Mouse (Mus musculus) layer of hippocampus, adult 8-10 months (tissue): ENCODE results near the gene Tm4sf20. TPM values are rescaled to one million over a fixed set of nuclear protein-coding genes. Genes with fewer than 3 reads are reported as not detected.

Source experiments
- DNase-seq, 2 experiments: peaks; one replicate each; pipeline ENCODE4 v3.0.0; 2022; ENCODE audit warnings: low spot score in 2 of 2
- total RNA-seq, 4 experiments: library from RNA; stranded (reverse); gene quantifications; 2 replicates each; pipeline ENCODE4 v1.2.4; 2022

Tm4sf20 gene
- total RNA-seq, result not detected

DNA sequence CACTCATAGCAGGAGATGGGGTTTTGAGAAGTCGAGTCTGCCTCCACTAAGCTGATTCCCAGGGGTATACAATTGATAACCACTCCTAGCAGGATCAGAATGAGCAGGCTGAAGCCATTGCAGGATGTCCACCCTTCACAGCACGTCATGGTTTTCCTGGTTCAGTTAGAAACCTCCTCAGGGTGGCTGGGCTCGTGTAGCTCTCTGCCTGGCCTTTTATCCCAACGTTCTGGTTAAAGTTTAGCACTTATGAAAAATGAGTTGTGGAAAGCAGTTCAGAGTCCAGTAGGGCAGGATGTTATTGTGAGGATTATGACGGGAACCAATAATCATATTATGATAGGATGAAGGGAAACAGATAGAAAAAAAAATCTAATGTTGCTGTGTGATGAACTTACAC lies at the start of gene Tm4sf20:
Gene Tm4sf20, minus strand, starts transcription at position 193 of the 400 bp plus-strand sequence.
- DNase-seq, result no peak

DNA sequence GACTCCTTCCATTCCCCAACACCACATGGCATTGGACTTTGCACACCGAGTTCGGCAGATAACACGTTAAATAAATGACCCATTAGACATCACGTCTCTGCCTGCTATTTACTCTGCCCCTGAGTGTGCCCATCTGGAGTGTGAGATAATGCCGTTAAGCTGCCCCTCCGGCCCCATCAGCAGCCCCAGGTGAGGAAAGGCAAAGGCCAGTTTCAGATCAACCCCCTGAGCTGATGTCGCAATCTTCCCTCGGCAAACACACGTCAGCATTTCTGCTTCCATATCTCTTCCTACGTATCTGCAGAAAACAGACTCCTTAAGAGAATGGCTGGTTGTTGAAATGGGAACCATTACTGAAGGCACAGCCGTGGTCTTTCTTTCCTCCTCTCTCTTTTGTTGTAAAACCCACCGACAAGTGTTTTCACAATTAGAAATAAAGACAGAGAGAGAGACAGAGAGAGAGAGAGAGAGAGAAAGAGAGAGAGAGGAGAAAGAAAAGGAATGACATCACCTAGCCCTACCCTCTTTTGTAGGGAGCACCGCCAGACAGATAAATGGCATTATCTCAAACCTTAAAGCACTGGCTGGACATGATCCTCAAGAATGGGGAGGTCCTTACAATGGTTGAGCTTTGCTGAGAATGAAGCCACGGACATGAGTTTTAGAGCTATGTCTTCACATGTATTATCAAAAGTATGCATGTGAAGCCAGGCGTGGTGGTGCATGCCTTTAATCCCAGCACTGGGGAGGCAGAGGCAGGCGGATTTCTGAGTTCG lies 47.9 kb upstream of the Tm4sf20 start:
- DNase-seq, result no peak

DNA sequence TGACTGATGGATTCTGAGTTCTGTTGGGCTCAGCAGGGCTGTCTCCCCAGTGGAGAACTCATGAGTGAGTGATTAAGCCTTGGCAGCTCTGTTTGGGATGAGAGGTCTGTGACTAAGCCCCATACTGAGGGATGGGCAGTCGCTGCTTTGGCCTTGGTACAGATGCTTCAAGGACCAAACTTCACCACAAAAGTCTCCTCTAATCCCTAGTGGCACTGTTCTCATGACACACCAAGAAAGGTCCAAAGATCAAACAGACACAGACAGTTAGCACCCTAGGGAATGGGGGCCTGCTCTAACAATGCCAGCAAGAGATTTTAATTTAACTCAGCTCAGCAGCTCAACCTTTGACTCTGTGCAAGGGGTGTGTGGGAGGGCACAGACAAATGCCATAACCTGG lies 43.5 kb upstream of the Tm4sf20 start:
- DNase-seq, result no peak

DNA sequence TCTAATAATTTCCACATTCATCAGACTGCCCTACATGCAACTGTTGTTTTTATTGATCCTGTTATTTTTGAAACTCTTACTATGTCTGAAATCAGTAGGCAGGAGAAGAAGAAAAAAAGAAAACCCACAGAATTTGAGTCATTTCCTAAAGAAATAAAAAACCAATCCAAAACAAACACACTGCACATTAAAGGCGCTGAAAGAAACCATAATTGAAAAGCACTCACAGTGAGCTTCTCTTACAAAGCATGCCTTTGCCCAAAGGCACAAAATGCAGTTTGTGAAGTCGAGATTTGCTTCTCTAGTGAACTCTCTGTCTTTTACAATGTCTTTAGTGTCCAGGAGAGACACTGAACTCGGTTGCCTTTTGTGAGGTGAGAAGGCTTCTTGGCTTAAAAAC lies 40.3 kb upstream of the Tm4sf20 start:
- no peak for DNase-seq

DNA sequence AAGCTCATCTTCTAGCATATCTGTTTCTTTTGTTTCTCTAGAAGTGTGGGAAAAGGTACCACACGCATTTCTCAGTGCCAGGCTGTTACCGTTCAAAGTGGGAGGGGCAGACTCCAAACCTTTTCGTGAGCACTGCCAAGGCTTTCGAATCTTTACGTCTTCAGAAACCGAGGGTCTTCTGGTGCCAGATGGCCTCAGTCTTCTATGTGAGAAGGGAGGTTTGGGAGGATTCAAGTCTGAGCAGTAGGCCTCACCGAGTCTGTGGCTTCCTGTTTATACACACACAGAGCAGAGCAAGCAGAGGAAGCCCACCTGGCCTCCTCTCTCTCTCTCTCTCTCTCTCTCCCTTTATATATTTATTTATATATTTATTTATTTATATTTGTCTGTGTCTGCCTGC lies 38.9 kb upstream of the Tm4sf20 start:
- no peak for DNase-seq

DNA sequence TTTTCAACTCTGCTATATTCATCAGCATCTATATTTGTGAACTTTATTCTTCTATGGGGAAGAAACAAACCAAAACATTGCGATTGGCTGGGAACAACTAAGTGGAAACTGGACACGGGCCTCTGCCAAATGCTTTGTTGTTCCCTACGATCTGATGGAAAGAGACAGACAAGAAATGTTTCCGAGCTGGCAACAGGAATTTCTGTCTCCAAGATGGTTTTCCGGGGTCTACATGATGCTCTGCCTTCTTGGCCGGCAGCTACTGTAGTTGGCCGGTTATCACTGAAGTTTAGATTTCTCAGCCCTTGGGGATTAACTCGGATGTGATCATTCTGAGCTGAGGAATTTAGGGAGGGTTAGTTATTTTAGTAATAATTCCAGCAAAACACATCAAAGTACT lies 38.1 kb upstream of the Tm4sf20 start:
- DNase-seq, result no peak

DNA sequence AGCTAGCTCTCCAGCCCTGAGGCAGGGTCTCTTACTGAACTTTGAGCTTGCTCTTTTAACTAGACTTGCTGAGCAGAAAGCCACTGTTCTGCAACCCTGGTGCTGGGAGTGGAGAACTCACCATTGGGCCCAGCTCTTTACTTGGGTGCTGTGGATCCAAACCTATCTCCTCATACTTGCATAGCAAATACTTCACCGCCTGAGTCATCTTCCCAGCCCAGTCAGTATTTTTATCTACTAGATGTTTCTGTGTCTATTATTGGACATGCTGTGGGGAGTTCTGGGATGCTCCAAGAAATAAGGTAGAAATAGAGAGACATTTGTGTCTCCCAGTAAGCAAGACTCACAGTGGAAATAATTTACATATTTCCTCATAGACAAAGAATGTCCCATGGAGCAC lies 35.8 kb upstream of the Tm4sf20 start:
- no peak for DNase-seq

DNA sequence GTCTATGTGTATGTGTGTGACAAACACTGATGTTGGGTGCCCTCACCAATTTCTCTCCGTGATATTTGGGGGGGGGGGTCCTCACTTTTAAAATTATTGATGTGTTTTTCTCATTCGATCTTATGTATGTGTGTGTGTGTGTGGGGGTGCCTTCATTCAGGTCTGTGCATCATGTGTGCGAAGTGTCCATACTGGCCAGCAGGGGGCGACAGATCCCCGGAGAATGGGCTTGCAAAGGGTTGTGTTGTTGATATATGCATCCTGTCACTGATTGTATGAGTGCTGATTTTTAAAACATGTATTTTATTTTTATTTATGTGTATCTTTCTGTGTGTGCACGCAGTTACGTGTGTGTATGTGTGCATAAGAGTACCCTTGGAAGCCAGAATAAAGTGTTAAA lies 35.3 kb upstream of the Tm4sf20 start:
- DNase-seq, result no peak

DNA sequence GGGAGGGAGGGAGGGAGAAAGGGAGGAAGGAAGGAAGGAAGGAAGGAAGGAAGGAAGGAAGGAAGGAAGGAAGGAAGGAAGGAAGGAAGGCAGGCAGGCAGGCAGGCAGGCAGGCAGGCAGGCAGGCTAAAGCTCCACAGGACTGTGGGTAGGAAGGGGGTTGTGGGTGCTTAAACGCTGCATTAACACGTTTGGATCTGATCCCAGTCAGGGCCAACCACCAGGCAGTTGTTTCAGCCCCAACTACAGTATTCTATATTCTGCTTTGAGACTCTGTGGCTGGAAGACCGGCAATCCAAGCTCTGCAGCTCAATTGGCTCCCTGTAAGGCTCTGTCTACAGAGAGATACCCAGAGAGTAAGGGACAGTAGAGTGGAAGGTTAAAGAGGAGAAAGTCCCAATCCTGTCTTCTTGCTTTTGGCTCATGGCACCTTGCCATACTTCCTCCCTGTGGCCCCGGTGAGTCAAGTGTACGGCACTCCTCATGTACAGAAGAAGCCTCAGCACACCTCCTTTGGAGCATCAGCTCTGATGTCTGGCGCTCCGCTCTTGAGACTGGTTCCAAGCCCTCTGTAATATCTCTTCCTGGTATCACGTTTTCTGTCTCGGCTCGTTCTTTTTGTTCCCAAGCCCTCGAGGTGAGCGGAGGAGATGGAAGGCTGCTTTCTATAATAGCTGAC lies 33.0 kb upstream of the Tm4sf20 start:
- no peak for DNase-seq

DNA sequence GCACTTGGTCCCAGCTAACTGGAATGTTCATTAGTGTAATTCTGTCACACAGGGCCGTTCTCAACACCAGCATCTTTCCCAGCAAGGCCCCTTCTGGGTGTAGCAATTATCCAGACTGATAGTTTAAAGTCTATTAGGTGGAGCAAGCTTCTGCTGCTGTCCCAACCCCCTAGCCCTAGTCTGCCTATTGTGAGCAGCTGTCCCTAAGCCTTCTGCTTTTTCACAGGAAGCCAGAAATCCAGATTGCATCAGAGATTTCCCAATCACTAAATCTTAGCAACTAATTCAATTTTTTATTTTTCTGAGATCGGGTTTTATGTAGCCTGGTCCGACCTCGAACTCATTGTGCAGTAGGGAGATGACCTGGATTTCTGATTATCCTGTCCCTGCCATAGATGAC lies 30.7 kb upstream of the Tm4sf20 start:
- DNase-seq, result no peak

DNA sequence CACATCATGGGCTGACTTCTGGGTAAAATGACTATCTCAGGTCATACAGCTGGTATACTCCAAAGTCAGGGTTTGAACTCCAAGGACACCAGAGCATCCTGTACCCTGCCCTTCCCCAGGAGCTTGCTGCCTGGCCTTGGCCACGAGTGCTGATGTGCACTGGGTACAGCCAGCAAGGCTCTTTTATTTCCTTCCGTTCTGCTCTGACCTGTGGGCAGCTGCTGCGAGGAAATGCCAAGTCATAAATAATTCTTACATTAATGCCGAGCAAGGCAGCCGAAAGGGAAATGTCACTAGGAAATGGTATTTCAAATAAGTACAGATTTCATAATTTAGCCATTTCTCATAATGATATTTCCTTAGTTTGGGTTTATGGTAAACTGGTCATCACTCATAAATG lies 30.0 kb upstream of the Tm4sf20 start:
- no peak for DNase-seq

DNA sequence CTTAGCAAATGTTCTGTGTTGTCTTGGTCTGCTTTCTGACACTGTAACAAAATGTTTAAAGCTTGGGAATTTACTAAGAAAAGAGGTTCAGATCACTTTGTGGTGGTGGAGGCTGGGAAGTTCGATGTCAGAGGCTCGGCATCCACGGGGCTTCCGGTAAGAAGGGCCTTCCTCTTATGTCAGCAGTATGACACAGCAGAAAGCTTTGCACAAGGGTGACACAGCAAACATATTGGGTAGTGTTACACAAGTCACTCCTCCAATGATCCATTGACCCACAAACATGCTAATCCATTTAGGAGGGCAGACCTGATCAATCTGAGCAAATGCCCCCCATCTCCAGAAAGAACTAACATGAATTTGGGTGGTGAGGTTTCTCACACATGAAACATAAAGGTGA lies 28.8 kb upstream of the Tm4sf20 start:
- DNase-seq, result no peak

DNA sequence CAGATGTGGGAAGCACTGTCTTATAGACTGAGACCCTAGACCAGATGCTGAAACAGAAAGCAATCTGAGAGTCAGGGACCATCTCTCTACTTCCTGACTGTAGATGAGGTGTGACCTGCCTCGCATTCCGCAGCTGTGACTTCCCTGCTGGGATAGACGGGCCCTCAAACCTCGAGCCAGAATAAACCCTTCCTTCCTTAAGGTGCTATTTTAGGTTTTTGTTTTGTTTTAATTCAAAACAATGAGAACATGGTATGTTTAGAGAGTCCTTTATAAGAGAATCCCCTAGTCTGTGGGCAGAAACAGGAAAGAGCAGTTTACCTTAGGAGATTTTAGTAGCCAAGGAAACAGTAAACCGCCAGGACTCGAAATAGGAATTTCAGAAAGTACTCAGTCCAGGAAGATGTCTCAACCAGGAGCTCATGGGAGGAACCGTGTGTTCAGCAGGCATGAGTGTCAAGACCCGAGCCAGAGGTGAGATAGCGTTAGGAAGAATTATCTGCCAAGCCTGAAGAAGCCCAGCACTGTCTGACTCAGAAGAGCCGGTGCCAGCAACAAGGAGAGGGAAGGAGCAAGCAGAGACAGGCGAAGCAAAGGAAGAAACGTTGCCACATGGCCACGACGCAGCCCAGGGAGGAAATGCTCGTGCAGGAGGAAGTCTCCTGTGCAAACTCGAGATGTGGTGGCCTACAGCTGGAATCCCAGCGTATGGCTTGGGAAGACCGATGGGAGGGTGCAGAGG lies 27.6 kb upstream of the Tm4sf20 start:
- DNase-seq, result no peak

DNA sequence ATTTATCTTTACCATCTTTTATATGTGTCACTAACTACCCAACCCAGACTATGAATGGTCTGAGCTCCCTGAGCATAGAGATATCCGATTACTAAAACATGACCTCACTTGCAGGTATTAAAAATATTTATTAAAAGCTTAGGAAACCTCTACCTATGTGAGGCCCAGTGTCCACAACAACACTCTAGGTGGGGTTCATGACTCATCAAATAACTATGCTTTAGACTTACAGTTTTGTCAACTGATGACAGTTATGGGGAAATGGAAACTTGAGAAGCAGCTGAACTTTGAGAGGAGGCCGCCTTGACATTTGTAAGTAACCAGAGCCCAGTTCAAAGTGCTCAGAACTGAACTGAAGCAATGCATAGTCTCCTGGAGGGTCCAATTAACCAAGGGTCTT lies 26.9 kb upstream of the Tm4sf20 start:
- DNase-seq, result no peak

DNA sequence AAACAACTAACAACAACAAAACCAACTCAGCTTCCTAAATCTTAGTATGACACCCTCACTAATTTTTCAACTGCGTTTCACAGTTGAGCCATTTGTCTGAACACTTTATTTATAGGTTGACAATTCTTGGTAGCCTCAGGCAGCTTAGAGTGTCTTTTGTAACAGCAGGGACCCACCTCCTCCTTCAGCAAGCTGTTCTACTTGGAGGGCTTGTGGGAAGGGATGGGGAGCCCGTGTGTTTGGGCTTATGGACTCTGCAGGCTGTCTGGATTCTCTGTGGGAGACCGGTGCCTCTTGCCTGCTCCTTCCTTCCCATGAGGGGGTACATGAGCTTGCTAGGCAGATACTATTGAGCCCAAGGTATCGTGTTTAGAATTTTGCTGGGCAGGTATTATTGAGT lies 25.7 kb upstream of the Tm4sf20 start:
- DNase-seq, result peak; percentile 39 to 58

DNA sequence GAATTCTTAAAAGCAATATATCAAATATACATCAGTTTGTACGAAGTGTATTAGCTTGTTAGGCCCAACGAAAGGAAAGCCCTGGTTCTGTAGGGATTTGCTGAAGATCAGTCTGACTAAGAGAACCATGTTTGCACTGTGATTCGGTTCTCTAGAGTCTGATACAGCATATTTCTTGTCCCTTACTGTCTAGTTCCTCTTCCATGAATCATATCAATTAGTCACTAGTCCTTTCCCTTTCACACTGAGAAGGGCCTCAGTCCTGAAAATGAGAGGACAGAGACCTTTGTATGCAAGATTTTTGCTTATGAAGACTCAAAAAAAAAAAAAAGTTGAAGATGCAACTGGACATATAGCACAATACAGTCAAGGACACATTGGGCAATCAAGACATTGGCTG lies 24.8 kb upstream of the Tm4sf20 start:
- no peak for DNase-seq

DNA sequence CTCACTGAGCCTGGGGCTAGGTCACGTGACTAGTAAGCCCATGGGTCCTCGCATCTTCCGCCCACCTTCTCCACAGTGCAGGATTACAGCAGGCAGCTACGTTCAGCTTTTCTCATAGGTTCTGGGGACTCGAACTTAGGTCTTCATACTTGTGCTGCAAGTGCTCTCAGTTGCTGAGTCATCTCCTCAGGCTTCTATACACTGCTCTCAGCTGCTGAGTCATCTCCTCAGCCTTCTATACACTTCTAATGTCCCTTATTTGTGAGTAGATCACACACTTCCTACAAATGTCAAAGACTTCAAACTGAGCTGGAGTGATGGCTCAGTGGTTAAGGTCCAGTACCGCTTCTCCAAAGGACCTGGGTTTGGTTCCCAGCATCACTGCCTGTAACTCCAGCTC lies 24.0 kb upstream of the Tm4sf20 start:
- DNase-seq, result no peak

DNA sequence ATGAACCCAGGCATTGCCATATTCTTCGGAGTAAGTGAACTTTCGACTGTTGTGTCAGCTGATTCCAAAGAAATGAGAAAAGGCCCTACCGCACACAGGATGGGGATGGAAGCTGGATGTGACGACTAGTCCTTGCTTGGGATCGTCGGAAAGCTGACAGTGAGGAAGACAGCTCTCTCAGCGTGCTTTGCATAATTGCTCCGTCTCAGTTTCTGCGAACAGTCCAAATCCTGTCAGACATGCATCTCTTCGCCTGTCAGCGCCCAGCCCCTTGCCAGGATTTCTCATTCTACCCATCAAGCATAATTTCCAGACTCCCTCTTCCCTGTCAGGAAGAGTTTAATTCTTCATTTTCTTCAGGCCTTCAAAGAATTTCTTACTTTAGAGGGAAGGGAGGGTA lies 22.8 kb upstream of the Tm4sf20 start:
- no peak for DNase-seq

DNA sequence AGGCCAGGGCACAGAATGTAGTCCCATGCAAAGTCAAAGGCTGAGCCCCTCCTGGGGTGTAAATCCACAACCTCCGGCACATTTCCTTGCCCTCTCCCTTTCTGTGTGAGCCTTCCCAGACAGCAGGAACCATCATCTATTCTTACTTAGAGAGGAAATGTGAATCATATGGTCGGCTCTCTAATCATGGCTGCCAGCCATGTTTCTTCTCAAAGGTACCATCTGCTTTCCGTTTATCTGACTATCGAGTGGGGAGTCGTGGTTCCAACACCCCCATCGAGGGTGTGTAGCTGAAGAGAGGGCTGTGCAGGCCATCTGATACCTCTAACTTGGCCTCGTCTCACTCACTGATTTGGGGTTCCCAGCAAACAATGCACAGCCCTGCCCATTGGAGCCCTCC lies 19.8 kb upstream of the Tm4sf20 start:
- peak; percentile 70 to 71 for DNase-seq

DNA sequence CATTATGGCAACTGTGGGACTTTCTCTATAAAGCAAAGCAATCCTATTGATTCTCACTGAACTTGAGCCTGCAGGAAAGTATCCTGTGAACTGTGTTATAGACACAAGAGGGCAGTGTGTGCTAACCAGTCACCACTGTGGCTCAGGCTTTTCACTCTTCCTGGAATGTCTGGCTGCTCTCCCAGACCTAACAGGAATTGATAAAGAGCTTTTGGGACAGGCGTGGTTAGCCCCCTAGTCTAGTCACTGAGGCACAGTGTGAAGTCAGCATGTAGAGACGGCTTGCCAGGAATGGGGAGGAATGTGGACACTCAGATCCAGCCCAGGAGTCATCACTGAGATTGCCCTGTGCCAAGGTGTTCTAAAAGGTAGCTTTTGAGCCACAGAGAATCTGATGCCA lies 19.2 kb upstream of the Tm4sf20 start:
- DNase-seq, result peak; percentile 50 to 73

DNA sequence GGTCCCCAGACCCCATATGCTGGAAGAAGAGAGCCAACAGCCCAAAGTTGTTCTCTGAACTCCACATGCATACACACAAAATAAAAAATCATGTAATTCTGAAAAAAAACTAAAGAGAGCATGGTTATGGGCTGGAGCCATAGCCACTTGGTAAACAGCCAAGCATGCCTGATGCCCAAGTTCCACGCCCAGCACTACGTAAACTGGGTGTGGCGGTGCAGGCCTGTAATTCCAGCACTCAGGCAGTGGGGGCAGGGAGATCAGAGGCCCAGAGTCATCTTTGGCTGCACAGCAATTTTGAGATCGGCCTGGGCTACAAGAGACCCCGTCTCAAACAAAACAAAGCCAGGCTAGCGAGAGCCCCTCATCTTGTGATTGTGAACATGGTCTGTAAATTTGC lies 17.3 kb upstream of the Tm4sf20 start:
- DNase-seq, result no peak

DNA sequence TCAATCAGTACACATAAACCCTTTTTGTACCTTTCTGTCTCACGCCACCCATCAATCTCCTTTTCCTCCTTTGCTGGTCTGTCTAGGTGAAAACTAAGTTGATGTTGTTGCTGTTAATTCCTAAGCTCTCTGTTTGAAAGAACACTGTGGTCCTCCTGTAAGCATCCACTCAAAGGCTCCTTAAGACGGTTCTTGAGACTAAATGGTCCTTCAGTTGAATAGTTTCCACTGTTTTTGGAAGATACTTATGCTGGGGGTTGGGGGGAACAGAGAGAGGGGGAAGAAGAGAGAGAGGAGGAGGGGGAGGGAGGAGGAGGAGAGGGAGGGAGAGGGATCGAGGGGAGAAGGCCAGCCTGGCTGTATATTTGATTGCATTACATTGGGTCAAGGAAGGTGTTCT lies 15.3 kb upstream of the Tm4sf20 start:
- DNase-seq, result no peak
